Mouse (Mus musculus): ENCODE results near the gene Lrrc59. TPM values are rescaled to one million over a fixed set of nuclear protein-coding genes. Genes with fewer than 3 reads are reported as not detected.
"Not testable (repeated sequence)": the region's sequence is repeated elsewhere in the genome, so short reads cannot be mapped to it uniquely, and the experiment has no call there.

Lrrc59 gene
- polyA plus RNA-seq, 1 experiment from 2014 or later: 133 TPM

GRCm38 (mm10) chr11:94634431-94634830 lies 4.9 kb downstream of the Lrrc59 start:
- Histone ChIP-seq H3K9ac (no peak overlapping the region), H3K27me3 (no peaks in the 10 kb centered on the region), H3K36me3 (peaks cover 82% of the 10 kb centered on the region), H3K27ac (no peak overlapping the region), H3K4me1 (replicated peaks) (peaks cover 29% of the 10 kb centered on the region), H3K4me3 (replicated peaks) (no peak overlapping the region), H3K4me2 (no peak overlapping the region), H3K9me3 (replicated peaks) (no peaks in the 10 kb centered on the region)
- WGBS (ENCODE audit: insufficient replicate concordance): 76% methylated on average over 5 of the region's 5 CpGs
- no peak for DNase-seq
- no peak for ATAC-seq (ENCODE audit: low read depth)

GRCm38 (mm10) chr11:94644461-94645219 lies 15.1 kb downstream of the Lrrc59 start:
- no peak overlapping the region for H3K4me3 ChIP-seq (replicated peaks)
- H3K9ac ChIP-seq: no peak overlapping the region
- no peak overlapping the region for H3K4me2 ChIP-seq
- no peaks in the 10 kb centered on the region for H3K9me3 ChIP-seq (replicated peaks)
- ATAC-seq (ENCODE audit: low read depth) (no peak), DNase-seq (no peak)
- H3K27me3 ChIP-seq: no peaks in the 10 kb centered on the region
- whole genome bisulfite sequencing (ENCODE audit: insufficient replicate concordance): 81% methylated on average over 8 of the region's 8 CpGs
- H3K27ac ChIP-seq: no peak overlapping the region
- H3K4me1 ChIP-seq (replicated peaks): no peaks in the 10 kb centered on the region
- H3K36me3 ChIP-seq: peaks cover 97% of the 10 kb centered on the region

GRCm38 (mm10) chr11:94646457-94646856 lies 16.9 kb downstream of the Lrrc59 start:
- Histone ChIP-seq H3K36me3 (peaks cover 95% of the 10 kb centered on the region), H3K9ac (no peak overlapping the region), H3K4me2 (no peak overlapping the region), H3K27me3 (no peaks in the 10 kb centered on the region), H3K4me1 (replicated peaks) (no peaks in the 10 kb centered on the region), H3K9me3 (replicated peaks) (no peaks in the 10 kb centered on the region), H3K27ac (no peak overlapping the region), H3K4me3 (replicated peaks) (no peak overlapping the region)
- ATAC-seq (ENCODE audit: low read depth) (no peak), DNase-seq (no peak)
- WGBS (ENCODE audit: insufficient replicate concordance): 87% methylated on average over 4 of the region's 4 CpGs

GRCm38 (mm10) chr11:94651241-94651640 lies 21.7 kb downstream of the Lrrc59 start:
- WGBS (ENCODE audit: insufficient replicate concordance): 90% methylated on average over 7 of the region's 7 CpGs
- H3K27ac ChIP-seq; DNase-seq; H3K27me3 ChIP-seq; H3K4me2 ChIP-seq; ATAC-seq (ENCODE audit: low read depth); H3K9ac ChIP-seq; H3K4me3 ChIP-seq (replicated peaks); H3K9me3 ChIP-seq (replicated peaks): not testable (repeated sequence)
- H3K36me3 ChIP-seq: peaks cover 56% of the 10 kb centered on the region
- H3K4me1 ChIP-seq (replicated peaks): peaks cover 34% of the 10 kb centered on the region

GRCm38 (mm10) chr11:94652973-94653372 lies 23.4 kb downstream of the Lrrc59 start:
- WGBS (ENCODE audit: insufficient replicate concordance): 32% methylated on average over 8 of the region's 8 CpGs
- peak overlapping the region; percentile 79; the same call in 1 of the 2 replicates for H3K27ac ChIP-seq
- no peaks in the 10 kb centered on the region for H3K9me3 ChIP-seq (replicated peaks)
- DNase-seq (no peak), ATAC-seq (ENCODE audit: low read depth) (no peak)
- H3K4me1 ChIP-seq (replicated peaks): peaks cover 40% of the 10 kb centered on the region
- no peaks in the 10 kb centered on the region for H3K27me3 ChIP-seq
- peak overlapping the region; percentile 83 for H3K9ac ChIP-seq
- peak overlapping the region; percentile 72 for H3K4me2 ChIP-seq
- peaks cover 49% of the 10 kb centered on the region for H3K36me3 ChIP-seq
- H3K4me3 ChIP-seq (replicated peaks): peak overlapping the region; percentile 76

- H3K9ac ChIP-seq: peak within 1 kb of the TSS; percentile 83
- peaks cover 40% of the 10 kb centered on the region for H3K4me1 ChIP-seq (replicated peaks)
- DNase-seq: peak; percentile 80
- H3K9me3 ChIP-seq (replicated peaks): no peaks in the 10 kb centered on the region
- ATAC-seq (ENCODE audit: low read depth): peak; percentile 88
- peak within 1 kb of the TSS; percentile 79 for H3K27ac ChIP-seq
- peaks cover 51% of the 10 kb centered on the region for H3K36me3 ChIP-seq
- no peaks in the 10 kb centered on the region for H3K27me3 ChIP-seq
- under 1% methylated on average over 32 of the region's 32 CpGs for WGBS (ENCODE audit: insufficient replicate concordance)
- peak within 1 kb of the TSS; percentile 76 for H3K4me3 ChIP-seq (replicated peaks)
- H3K4me2 ChIP-seq: peak within 1 kb of the TSS; percentile 72
These were observed 24.3 kb downstream of the Lrrc59 start, which contains the start of the genes Mrpl27 and Eme1 for GRCm38 (mm10) chr11:94653663-94654436. Mrpl27 (plus strand) TSS chr11:94653767. Eme1 (minus strand) TSS chr11:94653964.

GRCm38 (mm10) chr11:94661344-94661743 lies 31.8 kb downstream of the Lrrc59 start:
- no peak overlapping the region for H3K9ac ChIP-seq
- H3K36me3 ChIP-seq: peaks cover 68% of the 10 kb centered on the region
- no peak overlapping the region for H3K4me3 ChIP-seq (replicated peaks)
- WGBS (ENCODE audit: insufficient replicate concordance): 48% methylated on average over 1 of the region's 1 CpGs
- peaks cover 12% of the 10 kb centered on the region for H3K4me1 ChIP-seq (replicated peaks)
- no peaks in the 10 kb centered on the region for H3K9me3 ChIP-seq (replicated peaks)
- ATAC-seq (ENCODE audit: low read depth): no peak
- no peak overlapping the region for H3K27ac ChIP-seq
- no peak overlapping the region for H3K4me2 ChIP-seq
- DNase-seq: no peak
- no peaks in the 10 kb centered on the region for H3K27me3 ChIP-seq

- H3K9me3 ChIP-seq (replicated peaks): no peaks in the 10 kb centered on the region
- no peaks in the 10 kb centered on the region for H3K27me3 ChIP-seq
- H3K27ac ChIP-seq: no peak overlapping the region
- DNase-seq (no peak), ATAC-seq (ENCODE audit: low read depth) (no peak)
- peaks cover 74% of the 10 kb centered on the region for H3K36me3 ChIP-seq
- H3K4me2 ChIP-seq: no peak overlapping the region
- H3K4me3 ChIP-seq (replicated peaks): no peak overlapping the region
- peaks cover 7% of the 10 kb centered on the region; the same call in 1 of the 2 replicates for H3K4me1 ChIP-seq (replicated peaks)
- WGBS (ENCODE audit: insufficient replicate concordance): 77% methylated on average over 6 of the region's 6 CpGs
- H3K9ac ChIP-seq: no peak overlapping the region
These were observed 35.7 kb downstream of the Lrrc59 start for GRCm38 (mm10) chr11:94665281-94665680.

GRCm38 (mm10) chr11:94674984-94675383 lies 45.4 kb downstream of the Lrrc59 start:
- Histone ChIP-seq H3K9me3 (replicated peaks) (no peaks in the 10 kb centered on the region), H3K27me3 (no peaks in the 10 kb centered on the region), H3K4me3 (replicated peaks) (no peak overlapping the region), H3K27ac (no peak overlapping the region), H3K4me2 (no peak overlapping the region), H3K4me1 (replicated peaks) (peaks cover 23% of the 10 kb centered on the region), H3K9ac (no peak overlapping the region), H3K36me3 (peaks cover 6% of the 10 kb centered on the region; the same call in 1 of the 2 replicates)
- ATAC-seq (ENCODE audit: low read depth) (no peak), DNase-seq (no peak)
- 77% methylated on average over 5 of the region's 5 CpGs for WGBS (ENCODE audit: insufficient replicate concordance)

GRCm38 (mm10) chr11:94675446-94675845 lies 45.9 kb downstream of the Lrrc59 start:
- no peaks in the 10 kb centered on the region for H3K9me3 ChIP-seq (replicated peaks)
- no peak overlapping the region for H3K9ac ChIP-seq
- WGBS (ENCODE audit: insufficient replicate concordance): 73% methylated on average over 5 of the region's 5 CpGs
- no peaks in the 10 kb centered on the region for H3K27me3 ChIP-seq
- 0 out of 2 replicates have a peak overlapping the region, but pooled peaks have one; percentile 97 for H3K4me2 ChIP-seq
- H3K4me1 ChIP-seq (replicated peaks): peaks cover 23% of the 10 kb centered on the region
- ATAC-seq (ENCODE audit: low read depth) (no peak), DNase-seq (no peak)
- H3K4me3 ChIP-seq (replicated peaks): no peak overlapping the region
- no peak overlapping the region for H3K27ac ChIP-seq
- H3K36me3 ChIP-seq: peaks cover 2% of the 10 kb centered on the region; the same call in 1 of the 2 replicates

GRCm38 (mm10) chr11:94676308-94676707 lies 46.7 kb downstream of the Lrrc59 start:
- Histone ChIP-seq H3K9ac (peak overlapping the region; percentile 90), H3K4me1 (replicated peaks) (peaks cover 23% of the 10 kb centered on the region), H3K9me3 (replicated peaks) (no peaks in the 10 kb centered on the region), H3K4me3 (replicated peaks) (peak overlapping the region; percentile 88), H3K4me2 (peak overlapping the region; percentile 97), H3K27me3 (no peaks in the 10 kb centered on the region), H3K27ac (no peak overlapping the region), H3K36me3 (no peaks in the 10 kb centered on the region)
- DNase-seq (no peak), ATAC-seq (ENCODE audit: low read depth) (no peak)
- whole genome bisulfite sequencing (ENCODE audit: insufficient replicate concordance): 43% methylated on average over 4 of the region's 4 CpGs
